Mouse (Mus musculus) heart, embryonic 11.5 days (tissue): ENCODE results near the gene Siae. TPM values are rescaled to one million over a fixed set of nuclear protein-coding genes. Genes with fewer than 3 reads are reported as not detected.

Source experiments
- ATAC-seq: fragments of 200-750 bp; cut with Nextera tagmentation; replicated peaks from 2 replicates; pipeline ENCODE4 v1.8.0; 2017; ENCODE audit warnings: moderate library complexity; ENCODE audit not compliant: insufficient number of reproducible peaks, low FRiP score, low TSS enrichment
- H3K27ac ChIP-seq: fragments of 300-500 bp; sonication (generic); 2 replicates; pipeline ENCODE4 v1.5.1; 2014; ENCODE audit warnings: mild to moderate bottlenecking, low read depth, low read length
- H3K27me3 ChIP-seq: fragments of 300-500 bp; sonication (generic); 2 replicates; pipeline ENCODE4 v1.6.1; 2014; ENCODE audit warnings: mild to moderate bottlenecking, low read length, mixed read lengths; ENCODE audit not compliant: control insufficient read depth, insufficient read depth
- H3K36me3 ChIP-seq: fragments of 300-500 bp; sonication (generic); 2 replicates; pipeline ENCODE4 v1.6.1; 2014; ENCODE audit warnings: mild to moderate bottlenecking, low read length, moderate library complexity, mixed read lengths; ENCODE audit not compliant: control insufficient read depth, insufficient read depth
- H3K4me1 ChIP-seq: fragments of 300-500 bp; sonication (generic); 2 replicates; pipeline ENCODE4 v1.6.1; 2014; ENCODE audit warnings: low read length; ENCODE audit not compliant: control insufficient read depth, insufficient read depth
- H3K4me2 ChIP-seq: fragments of 300-500 bp; sonication (generic); 2 replicates; pipeline ENCODE4 v1.6.1; 2014; ENCODE audit warnings: mild to moderate bottlenecking, moderate library complexity
- H3K4me3 ChIP-seq: fragments of 300-500 bp; sonication (generic); 2 replicates; pipeline ENCODE4 v1.5.1; 2014; ENCODE audit warnings: low read depth, low read length
- H3K9ac ChIP-seq: fragments of 300-500 bp; sonication (generic); 2 replicates; pipeline ENCODE4 v1.6.1; 2014; ENCODE audit warnings: mild to moderate bottlenecking, low read depth, low read length, moderate library complexity
- H3K9me3 ChIP-seq: fragments of 300-500 bp; sonication (generic); replicated peaks from 2 replicates; pipeline ENCODE4 v1.6.1; 2016; ENCODE audit warnings: low read length; ENCODE audit not compliant: control insufficient read depth
- WGBS: fragments of 180-500 bp; shearing (Covaris S2); extraction: QIAGEN DNeasy Blood & Tissue Kit; methylation state at CpG from one replicate; pipeline ENCODE4 v1.1.7; 2014; ENCODE audit not compliant: insufficient replicate concordance; 5-methylcytosine and 5-hydroxymethylcytosine counted together
- polyA plus RNA-seq: library from polyadenylated mRNA; unstranded; fragments of >200 nt; fragmentation: Nextera tagmentation; extraction: Ambion mirVana; gene quantifications from 2 replicates; pipeline ENCODE4 v1.2.1, GENCODE M21; 2014

Gene Siae
- polyA plus RNA-seq, 1 experiment from 2014 or later, result 7.8 TPM

DNA sequence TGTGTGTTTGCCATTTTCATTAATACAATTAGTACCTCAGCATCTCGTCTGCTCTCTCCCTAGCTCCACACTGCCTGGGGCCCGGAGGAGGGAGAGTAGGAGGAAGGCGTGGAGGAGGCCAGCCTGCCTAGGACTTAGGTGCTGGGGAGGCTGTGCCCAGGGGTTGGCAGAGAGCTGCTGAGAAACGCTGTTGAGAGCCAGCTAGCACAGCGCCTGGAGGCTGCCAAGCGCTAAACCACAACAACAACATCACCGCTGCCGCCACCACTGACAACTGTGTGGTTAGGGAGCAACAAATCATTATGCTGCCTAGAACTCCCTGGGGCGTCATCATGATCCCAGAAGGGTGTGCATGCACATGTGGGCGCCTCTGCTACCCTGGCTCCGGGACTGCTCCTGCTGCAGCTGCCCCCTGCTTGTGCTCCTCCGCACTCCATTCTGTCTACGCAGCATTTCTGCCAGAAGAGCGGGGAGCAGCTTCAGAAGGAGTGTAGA, 21.0 kb downstream of the Siae start:
- no peaks in the 10 kb centered on the region for H3K36me3 ChIP-seq
- WGBS, result 28% methylated on average over 14 of the region's 14 CpGs
- no peaks in the 10 kb centered on the region for H3K9me3 ChIP-seq
- no peak overlapping the region for H3K9ac ChIP-seq
- H3K27ac ChIP-seq, result no peak overlapping the region
- no peaks in the 10 kb centered on the region for H3K27me3 ChIP-seq
- peaks cover 13% of the 10 kb centered on the region for H3K4me1 ChIP-seq
- no peak overlapping the region for H3K4me3 ChIP-seq
- peak overlapping the region; percentile 42 for H3K4me2 ChIP-seq
- ATAC-seq, result no peak

DNA sequence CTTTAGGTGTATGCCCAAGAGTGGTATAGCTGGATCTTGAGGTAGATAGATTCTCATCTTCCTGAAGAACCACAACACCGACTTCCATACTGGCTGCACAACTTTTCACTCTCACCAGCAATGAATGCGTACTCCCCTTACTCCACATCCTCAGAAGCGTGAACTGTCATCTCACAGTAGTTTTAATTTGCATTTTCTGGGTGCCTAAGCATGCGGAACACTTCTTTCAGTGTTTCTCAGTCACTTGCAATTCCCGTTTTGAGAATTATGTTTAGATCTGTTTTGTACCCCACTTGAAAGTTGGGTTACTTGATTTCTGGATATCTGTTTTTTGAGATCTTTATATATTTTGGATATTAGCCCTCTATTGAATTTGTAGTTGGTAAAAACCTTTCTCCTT, 28.1 kb downstream of the Siae start:
- no peak overlapping the region for H3K9ac ChIP-seq
- no peaks in the 10 kb centered on the region for H3K4me1 ChIP-seq
- no peak for ATAC-seq
- no peak overlapping the region for H3K27ac ChIP-seq
- no peaks in the 10 kb centered on the region for H3K27me3 ChIP-seq
- H3K4me3 ChIP-seq, result no peak overlapping the region
- WGBS, result 79% methylated on average over 5 of the region's 5 CpGs
- H3K9me3 ChIP-seq, result no peaks in the 10 kb centered on the region
- no peak overlapping the region for H3K4me2 ChIP-seq
- H3K36me3 ChIP-seq, result no peaks in the 10 kb centered on the region

DNA sequence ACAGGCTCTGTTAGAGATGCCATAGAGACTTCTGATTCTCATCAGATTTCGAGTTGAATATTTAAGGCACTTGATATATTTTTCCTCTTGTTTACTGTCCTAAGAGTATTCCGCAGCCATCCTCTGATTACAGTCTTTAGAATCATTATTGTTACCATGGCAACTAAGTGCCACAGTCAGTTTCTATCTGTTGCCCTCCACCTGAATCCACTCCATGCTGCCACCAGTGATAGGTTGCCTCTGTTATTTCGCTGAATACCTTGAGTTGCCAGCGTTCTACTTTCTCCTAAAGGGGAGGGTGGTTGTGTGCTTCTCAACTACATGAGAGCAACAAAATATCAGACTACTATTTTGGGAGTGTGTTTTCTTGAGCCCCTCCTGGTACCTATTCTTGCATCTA, 31.2 kb downstream of the Siae start:
- Histone ChIP-seq H3K4me2 (no peak overlapping the region), H3K36me3 (no peaks in the 10 kb centered on the region), H3K9ac (no peak overlapping the region), H3K9me3 (no peaks in the 10 kb centered on the region), H3K4me1 (no peaks in the 10 kb centered on the region), H3K27me3 (no peaks in the 10 kb centered on the region), H3K4me3 (no peak overlapping the region), H3K27ac (no peak overlapping the region)
- ATAC-seq, result no peak
- 67% methylated on average over 4 of the region's 4 CpGs for WGBS

DNA sequence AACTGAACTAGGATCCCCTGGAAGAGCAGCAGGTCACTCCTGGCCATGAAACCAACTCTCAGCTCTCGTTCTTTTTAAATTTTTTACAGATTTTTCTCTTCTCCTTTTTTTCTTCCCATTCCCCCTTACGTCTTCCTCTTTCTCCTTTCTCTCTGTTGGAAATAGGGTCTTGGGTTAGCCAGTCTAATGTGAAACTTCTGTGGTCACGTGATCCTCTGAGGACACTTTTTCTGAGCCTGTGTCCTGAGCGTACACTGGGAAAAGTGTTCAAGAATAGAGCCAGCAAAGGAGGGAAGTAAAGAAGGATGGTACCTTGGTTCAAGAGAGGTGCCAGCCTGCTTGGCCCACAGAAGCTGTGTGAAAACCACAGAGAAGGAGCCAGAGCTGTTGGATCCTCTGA, 34.9 kb downstream of the Siae start:
- no peaks in the 10 kb centered on the region for H3K27me3 ChIP-seq
- no peak overlapping the region for H3K4me2 ChIP-seq
- no peak for ATAC-seq
- no peaks in the 10 kb centered on the region for H3K4me1 ChIP-seq
- H3K36me3 ChIP-seq, result no peaks in the 10 kb centered on the region
- H3K4me3 ChIP-seq, result no peak overlapping the region
- H3K27ac ChIP-seq, result no peak overlapping the region
- H3K9me3 ChIP-seq, result no peaks in the 10 kb centered on the region
- H3K9ac ChIP-seq, result no peak overlapping the region
- 81% methylated on average over 4 of the region's 4 CpGs for WGBS

DNA sequence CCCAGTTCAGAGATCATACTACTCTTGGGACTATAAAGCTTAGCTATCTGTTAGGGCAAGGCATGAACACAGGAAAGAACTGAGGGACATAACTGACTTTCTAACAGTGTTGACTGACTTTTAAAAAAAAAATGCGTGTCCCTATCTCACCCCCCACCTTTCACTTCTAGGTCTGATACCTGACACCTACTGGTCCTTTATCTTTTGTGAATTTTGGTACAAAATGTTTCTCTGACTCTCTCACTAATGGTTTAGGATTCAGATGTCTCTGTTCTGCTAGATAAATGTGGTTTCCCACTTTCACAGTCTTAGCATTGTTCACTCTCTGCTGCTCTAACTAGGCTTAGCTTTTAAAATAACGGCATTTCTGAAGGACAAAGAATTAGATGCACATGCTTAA, 36.5 kb downstream of the Siae start:
- Histone ChIP-seq H3K4me2 (no peak overlapping the region), H3K27ac (no peak overlapping the region), H3K9ac (no peak overlapping the region), H3K9me3 (no peaks in the 10 kb centered on the region), H3K4me3 (no peak overlapping the region), H3K4me1 (no peaks in the 10 kb centered on the region), H3K36me3 (no peaks in the 10 kb centered on the region), H3K27me3 (no peaks in the 10 kb centered on the region)
- 56% methylated on average over 2 of the region's 2 CpGs for WGBS
- ATAC-seq, result no peak

DNA sequence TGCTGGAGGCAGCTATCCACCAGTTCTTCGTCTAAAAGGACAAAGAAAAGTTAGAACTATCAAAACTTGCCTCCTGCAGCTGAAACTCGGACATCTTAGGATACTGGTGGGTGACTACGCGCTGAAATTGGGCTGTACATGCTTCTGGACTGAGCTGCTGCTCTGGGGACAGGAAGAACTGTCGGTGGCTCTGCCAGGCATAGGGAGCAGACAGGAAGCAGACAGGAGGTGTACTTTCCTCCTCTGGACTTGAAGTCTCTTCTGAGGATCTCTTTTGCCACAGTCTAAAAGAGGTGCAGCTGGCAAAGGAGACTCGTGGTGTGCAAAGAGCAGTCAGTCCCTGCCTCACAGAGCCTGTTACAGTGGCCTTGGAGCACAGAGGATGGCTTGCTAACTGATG, 37.1 kb downstream of the Siae start:
- H3K36me3 ChIP-seq, result no peaks in the 10 kb centered on the region
- no peaks in the 10 kb centered on the region for H3K4me1 ChIP-seq
- 46% methylated on average over 6 of the region's 6 CpGs for WGBS
- no peak overlapping the region for H3K4me2 ChIP-seq
- H3K27me3 ChIP-seq, result no peaks in the 10 kb centered on the region
- no peaks in the 10 kb centered on the region for H3K9me3 ChIP-seq
- H3K27ac ChIP-seq, result no peak overlapping the region
- no peak for ATAC-seq
- peak overlapping the region; percentile 10; the same call in 1 of the 2 replicates for H3K9ac ChIP-seq
- no peak overlapping the region for H3K4me3 ChIP-seq

DNA sequence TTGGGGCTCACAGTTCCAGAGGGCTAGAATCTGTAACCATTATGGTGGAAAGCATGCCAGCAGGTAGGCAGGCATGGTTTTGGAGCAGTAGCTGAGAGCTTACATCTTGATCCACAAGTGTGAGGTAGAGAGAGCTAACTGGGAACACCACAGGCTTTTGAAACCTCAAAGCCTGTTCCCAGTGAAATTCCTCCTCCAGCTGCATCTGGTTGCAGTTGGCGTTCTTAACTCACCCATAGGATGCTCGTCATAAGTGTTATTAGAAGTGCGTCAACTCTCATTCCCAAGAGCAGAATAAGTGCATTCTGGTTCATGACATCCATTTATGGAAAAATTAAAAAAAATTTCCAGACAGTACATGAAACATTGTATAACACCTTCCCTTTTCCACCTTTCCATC, 38.2 kb downstream of the Siae start:
- H3K36me3 ChIP-seq, result no peaks in the 10 kb centered on the region
- no peak overlapping the region for H3K9ac ChIP-seq
- no peak overlapping the region for H3K4me3 ChIP-seq
- H3K4me1 ChIP-seq, result no peaks in the 10 kb centered on the region
- H3K27ac ChIP-seq, result no peak overlapping the region
- H3K4me2 ChIP-seq, result no peak overlapping the region
- no peaks in the 10 kb centered on the region for H3K9me3 ChIP-seq
- WGBS, result 75% methylated on average over 3 of the region's 3 CpGs
- no peaks in the 10 kb centered on the region for H3K27me3 ChIP-seq
- no peak for ATAC-seq

DNA sequence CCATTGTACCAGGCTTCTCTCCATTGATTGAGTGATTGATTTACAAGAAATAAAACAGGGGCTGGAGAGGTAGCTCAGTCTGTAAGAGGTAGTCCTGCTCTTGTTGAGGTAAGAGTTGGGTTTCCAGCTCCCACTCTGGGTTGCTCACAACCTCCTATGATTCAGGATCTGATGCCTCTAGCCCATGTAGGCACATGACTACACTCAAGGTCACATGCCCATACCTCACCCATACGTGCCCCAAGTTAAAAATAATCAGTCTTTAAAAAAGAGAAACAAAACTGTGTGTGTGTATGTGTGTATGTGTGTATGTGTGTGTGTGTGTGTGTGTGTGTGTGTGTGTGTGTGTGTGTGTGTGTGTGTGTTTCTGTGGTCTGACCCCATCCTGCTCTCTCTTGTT, 40.1 kb downstream of the Siae start:
- Histone ChIP-seq H3K4me1 (no peaks in the 10 kb centered on the region), H3K4me2 (no peak overlapping the region), H3K9me3 (no peaks in the 10 kb centered on the region), H3K4me3 (no peak overlapping the region), H3K36me3 (no peaks in the 10 kb centered on the region), H3K27me3 (no peaks in the 10 kb centered on the region), H3K27ac (no peak overlapping the region), H3K9ac (no peak overlapping the region)
- WGBS, result 73% methylated on average over 1 of the region's 1 CpGs
- ATAC-seq, result no peak

DNA sequence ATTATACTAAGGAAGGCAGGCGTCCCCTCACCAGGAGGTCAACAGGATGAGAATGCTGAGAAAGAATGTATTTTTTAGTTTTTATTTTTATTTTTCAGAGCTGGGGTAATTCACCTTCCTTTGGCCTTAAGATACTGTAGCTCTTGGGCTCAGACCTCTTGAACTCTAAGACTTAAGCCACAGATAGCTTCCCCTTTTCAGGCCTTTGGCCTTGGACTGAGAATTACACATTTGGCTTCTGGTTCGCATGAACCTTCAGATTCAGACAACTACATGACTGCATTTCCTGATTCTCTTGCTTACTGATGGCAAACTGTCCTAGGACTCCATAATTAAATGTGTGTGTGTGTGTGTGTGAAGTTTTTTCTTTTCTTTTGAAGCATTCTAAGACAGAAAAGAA, 43.1 kb downstream of the Siae start:
- Histone ChIP-seq H3K4me1 (no peaks in the 10 kb centered on the region), H3K9ac (no peak overlapping the region), H3K9me3 (no peaks in the 10 kb centered on the region), H3K4me3 (no peak overlapping the region), H3K27ac (no peak overlapping the region), H3K27me3 (no peaks in the 10 kb centered on the region), H3K36me3 (no peaks in the 10 kb centered on the region), H3K4me2 (no peak overlapping the region)
- ATAC-seq, result no peak
- 83% methylated on average over 2 of the region's 2 CpGs for WGBS
